Mouse (Mus musculus) liver, embryonic 14.5 days (tissue): Measurements from ENCODE around the gene Paqr4.

Source experiments
- CTCF ChIP-seq: IDR thresholded peaks from 2 replicates; pipeline ENCODE4 v1.5.1; 2016; ENCODE audit warnings: antibody characterized with exemption, low read depth, control low read depth
- EP300 ChIP-seq: IDR thresholded peaks from 2 replicates; pipeline ENCODE4 v1.6.1; 2016; ENCODE audit warnings: antibody characterized with exemption, low read depth

- TF ChIP-seq CTCF: no peak
- TF ChIP-seq EP300: no peak
These were observed 4.9 kb upstream of the Paqr4 start, which contains the start of gene Kremen2 for GRCm38 (mm10) chr17:23745301-23746251.
